Mouse (Mus musculus): ENCODE data around the gene Hist2h2be. TPM values are rescaled to one million over a fixed set of nuclear protein-coding genes. Genes with fewer than 3 reads are reported as not detected.
"Not testable (repeated sequence)": the region's sequence is repeated elsewhere in the genome, so short reads cannot be mapped to it uniquely, and the experiment has no call there.

The Hist2h2be gene
- polyA plus RNA-seq, 1 experiment: 12.3 TPM

DNA sequence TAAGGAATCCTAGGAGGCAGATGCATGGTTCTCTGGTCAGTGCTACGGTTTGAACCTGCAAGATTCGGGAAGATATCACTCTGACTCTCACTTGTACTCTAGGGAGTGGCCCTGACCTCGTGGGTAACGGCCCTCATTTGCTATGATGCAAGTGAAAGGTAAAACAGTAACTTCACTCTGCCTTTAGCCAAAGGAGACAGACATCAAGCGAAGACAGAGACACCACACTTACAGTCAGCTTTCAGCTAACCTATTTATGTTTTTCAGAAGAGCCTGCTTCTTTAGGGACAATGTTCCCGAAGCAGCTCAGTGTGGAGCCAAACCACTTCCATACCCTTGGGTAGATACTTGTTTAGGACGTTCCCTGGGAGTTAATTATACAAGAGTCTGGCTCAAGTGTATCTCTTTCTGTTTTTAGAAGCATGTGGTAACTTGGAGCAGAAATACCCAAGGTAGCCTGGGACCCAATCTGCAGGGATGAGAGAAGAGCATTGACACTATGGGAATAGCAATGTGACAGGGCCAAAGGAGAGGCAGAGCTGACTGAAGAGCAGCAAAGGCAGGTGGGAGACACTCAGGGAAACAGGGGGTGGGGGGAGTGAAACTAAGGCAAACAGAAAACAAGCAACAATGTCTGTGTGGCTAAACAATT, 23.1 kb downstream of the Hist2h2be start:
- no peak for DNase-seq (ENCODE audit: low read depth)
- TF ChIP-seq CTCF (IDR thresholded peaks at IDR 0.05; ENCODE audit: borderline replicate concordance, extremely low read depth, insufficient read depth, insufficient read length): no peak

DNA sequence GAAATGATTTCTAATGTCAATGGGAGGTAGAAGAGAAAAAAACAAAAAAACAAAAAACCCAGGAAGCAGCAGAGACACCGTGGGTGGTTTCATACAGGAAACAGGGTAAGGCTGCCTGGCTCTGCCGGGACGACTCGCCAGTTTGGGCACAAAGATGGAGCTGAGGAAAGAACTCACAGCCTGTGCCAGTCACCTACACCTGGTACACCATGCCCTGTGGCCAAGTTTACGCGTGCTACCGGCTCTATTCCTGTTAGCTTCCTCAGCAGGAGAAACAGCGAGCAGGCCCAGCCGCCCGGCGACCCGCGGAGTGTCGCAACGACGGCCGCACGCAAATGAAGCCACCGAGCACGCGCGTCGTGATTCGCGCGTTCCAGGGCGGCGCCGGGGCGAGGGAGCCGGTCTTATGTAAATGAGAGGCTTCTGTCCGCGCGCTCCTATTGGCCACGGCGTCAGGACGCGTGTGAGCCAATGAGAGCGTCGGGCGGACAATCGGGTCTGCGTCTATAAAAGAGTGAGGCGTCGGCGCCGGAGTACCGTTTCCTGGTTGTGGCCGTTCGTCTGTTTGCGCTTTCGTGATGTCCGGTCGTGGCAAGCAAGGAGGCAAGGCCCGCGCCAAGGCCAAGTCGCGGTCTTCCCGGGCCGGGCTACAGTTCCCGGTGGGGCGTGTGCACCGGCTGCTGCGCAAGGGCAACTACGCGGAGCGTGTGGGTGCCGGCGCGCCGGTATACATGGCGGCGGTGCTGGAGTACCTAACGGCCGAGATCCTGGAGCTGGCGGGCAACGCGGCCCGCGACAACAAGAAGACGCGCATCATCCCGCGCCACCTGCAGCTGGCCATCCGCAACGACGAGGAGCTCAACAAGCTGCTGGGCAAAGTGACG, 24.3 kb downstream of the Hist2h2be start, which contains the start of gene Hist2h2aa1:
Gene Hist2h2aa1, plus strand, starts transcription at position 495 of the 884 bp plus-strand sequence.
- peak; percentile 87 for DNase-seq (ENCODE audit: low read depth)

DNA sequence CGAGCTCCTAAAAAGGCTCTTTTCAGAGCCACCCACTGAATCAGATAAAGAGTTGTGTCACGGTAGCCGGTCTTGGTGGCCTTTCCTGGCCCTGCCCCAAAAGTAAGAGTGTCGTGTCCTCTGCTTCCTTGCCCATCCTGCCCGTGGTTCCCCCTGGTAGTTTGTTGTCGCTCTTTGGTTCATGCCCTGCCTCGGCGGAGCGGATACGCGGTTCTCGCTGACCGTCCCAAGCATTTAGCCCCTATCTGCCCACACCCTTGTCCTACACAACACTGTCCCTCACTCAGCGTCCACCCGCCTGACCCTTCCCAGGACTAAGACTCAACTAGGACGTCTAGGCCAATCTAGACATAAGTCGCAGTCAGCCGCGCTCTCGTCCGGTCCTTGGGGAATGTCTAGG, 25.1 kb downstream of the Hist2h2be start:
- DNase-seq (ENCODE audit: low read depth): not testable (repeated sequence)

DNA sequence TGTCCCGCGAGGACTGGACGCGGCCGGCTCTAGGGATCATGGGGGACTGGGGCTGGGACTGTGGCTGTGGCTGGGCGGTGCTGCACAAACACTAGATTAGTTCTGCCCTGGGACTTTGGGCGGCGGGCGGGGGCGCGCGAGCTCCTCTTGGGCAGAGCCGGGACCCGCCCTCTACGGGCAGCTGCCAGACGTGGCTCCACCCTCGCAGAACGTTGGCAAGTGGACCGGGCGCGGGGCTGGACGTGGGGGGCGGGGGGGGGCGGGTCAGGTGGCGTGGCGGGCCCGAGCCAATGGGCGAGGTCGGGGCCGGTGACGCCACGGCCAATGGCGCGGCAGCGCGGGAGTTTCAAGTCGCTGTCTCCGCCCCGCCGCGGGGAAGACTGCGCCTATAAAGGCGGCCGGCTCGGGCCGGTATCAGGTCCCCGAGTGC, 25.5 kb downstream of the Hist2h2be start, which contains the start of gene Hist2h3c1:
Gene Hist2h3c1, plus strand, starts transcription at position 259 of the 430 bp plus-strand sequence.
- not testable (repeated sequence) for DNase-seq (ENCODE audit: low read depth)

DNA sequence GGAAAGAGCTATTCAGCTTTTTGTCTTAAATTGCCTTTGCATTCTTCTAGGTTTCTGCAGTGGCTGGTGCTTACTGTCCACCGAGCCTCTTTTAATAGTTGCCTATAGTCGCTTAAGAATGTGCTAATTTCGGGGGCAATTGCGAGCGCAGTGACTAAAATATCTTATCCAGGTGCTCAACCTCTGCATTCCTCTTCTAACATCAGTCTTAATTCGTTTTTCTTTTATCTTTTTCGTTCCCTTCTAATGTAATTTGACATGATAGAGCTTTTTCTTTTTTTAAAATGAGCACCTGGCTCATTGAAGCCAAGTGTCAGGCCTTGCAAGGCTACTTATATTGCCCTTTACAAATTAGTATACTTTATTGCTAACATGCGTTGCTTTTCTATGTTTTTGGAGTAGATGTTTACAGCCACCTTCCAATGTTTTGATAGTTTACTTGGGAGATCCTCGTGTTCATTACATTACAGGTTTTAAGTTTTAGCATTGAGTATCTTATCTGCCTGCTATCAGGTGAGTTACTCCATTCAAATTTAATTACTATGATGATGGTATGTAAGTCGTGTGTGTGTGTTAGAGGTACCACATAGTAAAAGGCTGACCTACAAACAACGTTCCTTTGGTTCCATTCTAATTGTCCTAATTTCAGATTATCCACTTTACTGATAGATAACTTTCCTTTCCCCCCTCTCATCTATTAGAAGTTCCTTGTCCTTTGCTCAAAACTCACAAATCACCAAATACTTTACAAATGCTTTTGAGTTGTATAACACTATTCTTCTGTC, 26.6 kb downstream of the Hist2h2be start:
- no peak for DNase-seq (ENCODE audit: low read depth)
- TF ChIP-seq POLR2A (IDR thresholded peaks at IDR 0.05; ENCODE audit: borderline replicate concordance, extremely low read depth, insufficient read depth, insufficient read length, poor library complexity, severe bottlenecking) (no peak), CTCF (IDR thresholded peaks at IDR 0.05; ENCODE audit: borderline replicate concordance, extremely low read depth, insufficient read depth, insufficient read length) (no peak)

DNA sequence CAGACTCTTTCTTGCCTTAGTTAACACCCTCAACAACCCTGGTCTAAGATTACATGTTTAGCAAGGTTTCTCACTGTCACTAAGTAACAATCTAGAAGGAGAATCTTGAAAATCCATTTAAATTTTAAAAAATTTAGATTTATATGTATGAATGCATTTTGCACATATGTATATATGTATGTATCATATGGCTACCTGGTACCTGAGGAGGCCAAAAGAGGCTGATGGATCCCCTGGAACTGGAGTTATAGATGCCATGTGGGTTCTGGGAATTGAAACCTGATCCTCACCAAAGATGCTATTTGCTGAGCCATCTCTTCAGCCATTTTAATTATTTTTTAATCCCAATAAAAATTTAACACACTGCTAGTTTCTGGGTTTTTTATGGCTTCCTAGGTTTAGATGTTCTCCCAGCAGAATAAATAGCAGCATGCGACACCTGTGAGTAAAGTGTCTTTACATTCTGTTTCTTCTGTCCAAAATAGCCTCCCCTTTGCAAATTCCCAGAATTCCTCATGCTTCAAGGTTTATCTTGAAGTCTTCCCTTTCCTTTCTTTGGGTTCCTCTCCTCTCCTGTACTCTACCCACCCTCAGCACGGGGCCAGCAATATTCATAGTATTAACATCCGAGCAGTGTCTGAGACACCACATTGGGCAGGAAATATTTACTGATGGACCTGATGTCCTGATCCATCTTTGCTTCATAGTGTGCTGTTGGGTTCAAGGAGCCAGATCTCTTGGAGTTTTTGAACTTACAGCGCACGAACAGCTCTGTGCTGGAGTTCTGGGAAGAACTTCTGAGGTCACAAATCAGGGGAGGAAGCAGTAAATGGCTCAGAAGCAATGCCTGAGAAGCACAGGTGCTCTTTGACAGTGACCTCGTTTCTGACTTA, 27.5 kb downstream of the Hist2h2be start:
- no peak for DNase-seq (ENCODE audit: low read depth)
- no peak for TF ChIP-seq CTCF (IDR thresholded peaks at IDR 0.05; ENCODE audit: borderline replicate concordance, extremely low read depth, insufficient read depth, insufficient read length)
- TF ChIP-seq POLR2A (IDR thresholded peaks at IDR 0.05; ENCODE audit: borderline replicate concordance, extremely low read depth, insufficient read depth, insufficient read length, poor library complexity, severe bottlenecking): no peak

DNA sequence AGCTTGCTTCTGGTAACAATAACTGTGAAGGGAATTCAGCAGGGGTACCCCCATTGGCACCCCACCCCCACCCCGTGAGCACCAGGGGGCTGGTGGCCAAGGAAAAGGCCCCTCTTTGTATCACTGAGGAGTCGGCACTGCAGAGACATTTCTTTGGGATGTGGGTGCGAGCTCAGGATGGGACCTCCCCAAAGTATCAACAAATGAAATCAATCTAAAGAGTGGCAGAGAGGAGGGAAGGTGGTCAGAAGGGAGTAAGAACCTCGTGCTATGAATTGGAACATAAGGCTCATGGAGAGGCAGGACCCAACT, 28.1 kb downstream of the Hist2h2be start:
- DNase-seq (ENCODE audit: low read depth): no peak
- no peak for TF ChIP-seq POLR2A (IDR thresholded peaks at IDR 0.05; ENCODE audit: borderline replicate concordance, extremely low read depth, insufficient read depth, insufficient read length, poor library complexity, severe bottlenecking)
- TF ChIP-seq CTCF (IDR thresholded peaks at IDR 0.05; ENCODE audit: borderline replicate concordance, extremely low read depth, insufficient read depth, insufficient read length): no peak

DNA sequence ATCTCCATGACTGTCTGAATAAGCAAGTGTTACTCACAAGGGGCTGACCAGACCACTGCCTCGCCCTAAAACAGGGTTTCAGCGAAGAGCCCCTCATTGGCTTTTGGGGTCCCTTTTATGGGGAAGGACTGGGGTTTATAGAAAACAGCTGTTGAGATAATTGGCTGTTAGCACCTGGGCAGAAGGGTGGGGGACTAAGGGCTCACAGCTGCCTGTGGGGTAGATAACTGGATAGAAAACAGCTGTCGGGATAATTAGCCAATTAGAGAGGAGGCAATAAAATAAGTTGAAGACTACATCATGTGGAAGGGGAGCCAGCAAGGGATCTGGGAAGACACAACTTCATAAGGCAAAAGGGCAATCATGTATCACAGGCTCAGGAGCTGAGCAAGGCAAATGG, 30.0 kb downstream of the Hist2h2be start:
- DNase-seq (ENCODE audit: low read depth): no peak
- no peak for TF ChIP-seq CTCF (IDR thresholded peaks at IDR 0.05; ENCODE audit: borderline replicate concordance, extremely low read depth, insufficient read depth, insufficient read length)
- TF ChIP-seq POLR2A (IDR thresholded peaks at IDR 0.05; ENCODE audit: borderline replicate concordance, extremely low read depth, insufficient read depth, insufficient read length, poor library complexity, severe bottlenecking): no peak

DNA sequence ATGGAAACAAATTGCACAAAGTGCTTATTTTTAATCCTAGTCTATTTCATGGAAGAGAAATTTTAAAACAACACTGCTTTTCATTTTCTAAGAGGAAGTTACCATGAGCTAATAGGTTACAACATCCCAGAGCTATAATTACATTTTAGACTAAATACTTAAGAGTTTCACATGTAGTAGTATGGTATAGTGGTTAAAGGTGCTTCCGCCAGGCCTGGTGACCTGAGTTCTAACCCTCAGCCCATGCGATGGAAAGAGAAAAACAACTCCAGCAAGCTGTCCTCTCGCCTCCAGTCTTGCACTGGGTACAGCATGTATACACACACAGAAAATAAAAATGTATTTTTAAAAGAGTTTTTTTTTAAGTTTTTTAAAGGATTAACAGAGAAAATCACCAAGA, 30.9 kb downstream of the Hist2h2be start:
- no peak for DNase-seq (ENCODE audit: low read depth)
- TF ChIP-seq POLR2A (IDR thresholded peaks at IDR 0.05; ENCODE audit: borderline replicate concordance, extremely low read depth, insufficient read depth, insufficient read length, poor library complexity, severe bottlenecking) (no peak), CTCF (IDR thresholded peaks at IDR 0.05; ENCODE audit: borderline replicate concordance, extremely low read depth, insufficient read depth, insufficient read length) (no peak)

DNA sequence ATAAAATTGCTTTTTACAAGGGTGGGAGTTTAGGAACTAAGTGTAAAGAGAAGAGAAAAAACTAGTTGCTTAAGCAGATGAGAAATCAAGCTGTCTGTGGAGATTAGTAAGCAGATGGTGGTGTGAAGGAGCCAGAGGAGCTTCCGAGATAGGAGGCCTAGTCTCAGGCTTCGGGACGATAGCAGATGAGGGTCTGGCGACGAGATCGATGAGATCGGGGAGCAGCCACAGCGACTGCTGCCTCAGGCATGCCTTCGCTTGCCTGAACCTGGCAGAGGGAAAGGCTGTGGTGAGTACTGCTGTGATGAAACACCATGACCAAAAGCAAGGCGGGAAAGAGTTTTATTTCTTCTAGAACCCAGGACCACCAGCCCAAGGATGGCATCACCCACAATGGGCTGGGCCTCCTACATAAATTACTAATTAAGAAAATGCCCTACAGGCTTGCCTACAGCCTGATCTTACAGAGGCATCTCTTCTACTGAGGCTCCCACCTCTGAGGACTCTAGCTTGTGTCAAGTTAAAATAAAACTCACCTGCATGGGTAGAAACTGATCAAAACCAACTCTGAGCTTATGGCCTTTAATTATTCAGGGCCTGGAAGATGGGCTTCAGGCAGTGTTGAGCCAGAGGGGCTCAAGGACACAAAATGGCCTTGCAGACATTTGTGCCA, 33.9 kb downstream of the Hist2h2be start:
- peak; percentile 76 for DNase-seq (ENCODE audit: low read depth)

More for the DNA sequence above, 33.9 kb downstream of the Hist2h2be start:
- TF ChIP-seq CTCF (IDR thresholded peaks at IDR 0.05; ENCODE audit: borderline replicate concordance, extremely low read depth, insufficient read depth, insufficient read length): no peak
- no peak for TF ChIP-seq POLR2A (IDR thresholded peaks at IDR 0.05; ENCODE audit: borderline replicate concordance, extremely low read depth, insufficient read depth, insufficient read length, poor library complexity, severe bottlenecking)
